Comparison of ENCODE assay signal across 11 mouse cellular contexts in the genomic region with DNA sequence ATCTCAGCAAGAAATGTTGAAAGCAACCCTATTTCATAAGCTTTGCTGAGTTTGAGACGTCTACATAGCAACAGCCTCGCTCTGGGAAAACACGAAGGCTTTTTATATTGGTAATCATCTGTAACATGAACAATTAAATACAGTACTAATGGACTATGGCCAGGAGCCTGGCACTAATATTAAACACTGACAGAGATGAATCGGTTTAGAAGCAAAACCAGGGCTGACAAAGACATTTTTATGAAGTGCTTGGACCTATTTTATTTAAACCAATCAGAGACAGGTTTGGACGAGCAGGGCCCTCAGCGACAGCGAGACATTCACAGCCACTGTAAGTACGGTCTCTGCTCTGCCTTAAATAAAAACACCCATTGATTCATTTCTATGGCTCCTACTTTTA.
DNase-seq lines count a peak whose midpoint lies in the region; ATAC-seq and TF ChIP-seq lines count a peak whose summit lies in the region.
"Had no signal": no experiment of that assay in that cellular context is flagged by ENCODE, and none has a peak within 500 bp of the region (broad histone marks: within the 10 kb centered on the region; RNA-seq: fewer than 3 reads in every experiment).

No protein-coding gene starts in this region.

- WGBS in forebrain, embryonic 13.5 days, result 39% methylated on average over 8 of the region's 8 CpGs
- 86% methylated on average over 8 of the region's 8 CpGs for WGBS in forebrain, embryonic 11.5 days
- WGBS in limb, embryonic 14.5 days, result 19% methylated on average over 8 of the region's 8 CpGs

- H3K27ac ChIP-seq in forebrain, embryonic 13.5 days, result no peak overlapping the region
- H3K27ac ChIP-seq in forebrain, embryonic 11.5 days (ENCODE audit: low read depth, low read length), result no peak overlapping the region
- peak overlapping the region; percentile 2 for H3K27ac ChIP-seq in left cerebral cortex, adult 2 months
- H3K27ac ChIP-seq in limb, embryonic 14.5 days (replicated peaks; ENCODE audit: low read depth, low read length), result 0 out of 2 replicates have a peak overlapping the region, but pooled peaks have one; percentile 38

- H3K4me3 ChIP-seq in forebrain, embryonic 13.5 days, result no peak overlapping the region
- H3K4me3 ChIP-seq in forebrain, embryonic 11.5 days (ENCODE audit: low read depth, low read length), result no peak overlapping the region
- H3K4me3 ChIP-seq in left cerebral cortex, adult 2 months, result no peak overlapping the region
- no peak overlapping the region for H3K4me3 ChIP-seq in limb, embryonic 14.5 days (replicated peaks; ENCODE audit: low read length)

- no peak for TF ChIP-seq CTCF in left cerebral cortex, adult 2 months (IDR thresholded peaks at IDR 0.05)
- no peak for TF ChIP-seq CTCF in brain, embryonic 14.5 days (IDR thresholded peaks at IDR 0.05; ENCODE audit: borderline replicate concordance, extremely low read depth, insufficient read depth, insufficient read length)

- H3K9me3 ChIP-seq in forebrain, embryonic 13.5 days (replicated peaks), result no peaks in the 10 kb centered on the region
- no peaks in the 10 kb centered on the region for H3K9me3 ChIP-seq in forebrain, embryonic 11.5 days (ENCODE audit: control insufficient read depth, low read length)
- no peaks in the 10 kb centered on the region for H3K9me3 ChIP-seq in limb, embryonic 14.5 days (ENCODE audit: control insufficient read depth, low read length)

- TF ChIP-seq POLR2A in brain, embryonic 14.5 days (IDR thresholded peaks at IDR 0.05; ENCODE audit: borderline replicate concordance, extremely low read depth, insufficient read depth, insufficient read length, poor library complexity, severe bottlenecking), result no peak
- TF ChIP-seq POLR2A in limb, embryonic 14.5 days (IDR thresholded peaks at IDR 0.05; ENCODE audit: borderline replicate concordance, extremely low read depth, insufficient read depth, insufficient read length), result no peak

- peaks cover 22% of the 10 kb centered on the region for H3K4me1 ChIP-seq in forebrain, embryonic 13.5 days
- H3K4me1 ChIP-seq in forebrain, embryonic 11.5 days (replicated peaks; ENCODE audit: control insufficient read depth, insufficient read depth, low read length), result 0 out of 2 replicates have a peak, but pooled peaks cover 1% of the 10 kb centered on the region
- peaks cover 15% of the 10 kb centered on the region for H3K4me1 ChIP-seq in limb, embryonic 14.5 days (ENCODE audit: control insufficient read depth, insufficient read depth, low read length)

- H3K27me3 ChIP-seq in forebrain, embryonic 13.5 days, result no peaks in the 10 kb centered on the region
- no peaks in the 10 kb centered on the region for H3K27me3 ChIP-seq in forebrain, embryonic 11.5 days (ENCODE audit: control insufficient read depth, insufficient read depth, low read length)
- H3K27me3 ChIP-seq in limb, embryonic 14.5 days (ENCODE audit: control insufficient read depth, insufficient read depth, low read length), result no peaks in the 10 kb centered on the region

- H3K9ac ChIP-seq in forebrain, embryonic 13.5 days, result no peak overlapping the region
- no peak overlapping the region for H3K9ac ChIP-seq in forebrain, embryonic 11.5 days (ENCODE audit: low read length)
- H3K9ac ChIP-seq in limb, embryonic 14.5 days (ENCODE audit: low read depth, low read length, severe bottlenecking), result no peak overlapping the region

- intact Hi-C loops in left cerebral cortex, adult 2 months (cut with DNase I), result no loop called here
- intact Hi-C loops in left cerebral cortex, postnatal 36 days (cut with DNase I), result no loop called here
- intact Hi-C loops in gastrocnemius, postnatal 14 days (cut with DNase I; ENCODE audit: low total_unique reads), result no loop called here

- 0 out of 2 replicates have a peak, but pooled peaks cover 3% of the 10 kb centered on the region for H3K36me3 ChIP-seq in forebrain, embryonic 13.5 days (ENCODE audit: poor library complexity, severe bottlenecking)
- no peaks in the 10 kb centered on the region for H3K36me3 ChIP-seq in forebrain, embryonic 11.5 days (ENCODE audit: control insufficient read depth, insufficient read depth, low read length)
- peaks cover 36% of the 10 kb centered on the region for H3K36me3 ChIP-seq in limb, embryonic 14.5 days (ENCODE audit: control insufficient read depth, insufficient read depth, low read length)
- H3K36me3 ChIP-seq: G1E had no signal

- DNase-seq in forebrain, embryonic 11.5 days (ENCODE audit: low spot score), result no peak
- DNase-seq in left cerebral cortex, adult 2 months (ENCODE audit: extremely low spot score in 1 of 2, low spot score in 2 of 2), result no peak
- no peak for DNase-seq in left cerebral cortex, postnatal 36 days (ENCODE audit: low spot score in 2 of 2)
- DNase-seq in brain, embryonic 14.5 days (ENCODE audit: low read depth), result peak; percentile 71
- DNase-seq in limb, embryonic 14.5 days (ENCODE audit: low spot score), result peak; percentile 58
- no peak for DNase-seq in gastrocnemius, postnatal 14 days
- DNase-seq in left cerebral cortex, adult 9 months (ENCODE audit: low spot score in 2 of 2), result no peak
- DNase-seq: kidney, adult 2 months; right cerebral cortex, adult 18-20 months had no signal

- peak; percentile 54; the same call in 1 of the 2 replicates for ATAC-seq in forebrain, embryonic 13.5 days
- no peak for ATAC-seq in forebrain, embryonic 11.5 days (replicated peaks; ENCODE audit: low FRiP score)
- ATAC-seq in limb, embryonic 14.5 days (ENCODE audit: low FRiP score, low read depth), result peak; percentile 49; the same call in 1 of the 2 replicates

- no peak overlapping the region for H3K4me2 ChIP-seq in forebrain, embryonic 13.5 days
- H3K4me2 ChIP-seq in forebrain, embryonic 11.5 days (ENCODE audit: low read depth, low read length, severe bottlenecking), result no peak overlapping the region
- H3K4me2 ChIP-seq in limb, embryonic 14.5 days (replicated peaks; ENCODE audit: low read depth, low read length, severe bottlenecking), result peak overlapping the region; percentile 22; the same call in 1 of the 2 replicates

Comparison
In these comparisons a context has a peak if more than half of its experiments do, and no peak if none do; other contexts are left out.
1. H3K27ac ChIP-seq: peak in left cerebral cortex, adult 2 months (single experiment) and limb, embryonic 14.5 days (single experiment); none in forebrain, embryonic 13.5 days (single experiment) and forebrain, embryonic 11.5 days (single experiment).
2. DNase-seq: peak in brain, embryonic 14.5 days (single experiment) and limb, embryonic 14.5 days (single experiment); none in forebrain, embryonic 11.5 days (single experiment), left cerebral cortex, adult 2 months (0 of 2), left cerebral cortex, postnatal 36 days (0 of 2), gastrocnemius, postnatal 14 days (single experiment) and left cerebral cortex, adult 9 months (0 of 2).